Mouse (Mus musculus) stomach, embryonic 14.5 days (tissue): Measurements from ENCODE around the gene Ppp6r2. TPM values are rescaled to one million over a fixed set of nuclear protein-coding genes. Genes with fewer than 3 reads are reported as not detected.

Source experiments
- ATAC-seq: fragments of 200-750 bp; cut with Nextera tagmentation; 2 replicates; pipeline ENCODE4 v1.8.0; 2017; ENCODE audit warnings: low read depth, moderate TSS enrichment; ENCODE audit not compliant: insufficient number of reproducible peaks, insufficient read depth, low FRiP score
- H3K27ac ChIP-seq: fragments of 300-500 bp; sonication (generic); 2 replicates; pipeline ENCODE4 v1.5.1; 2014; ENCODE audit warnings: mild to moderate bottlenecking, low read length, moderate library complexity, mixed read lengths
- H3K27me3 ChIP-seq: fragments of 300-500 bp; sonication (generic); 2 replicates; pipeline ENCODE4 v1.6.1; 2014; ENCODE audit warnings: low read length, control low read depth, mixed read lengths; ENCODE audit not compliant: control insufficient read depth, insufficient read depth
- H3K36me3 ChIP-seq: fragments of 300-500 bp; sonication (generic); 2 replicates; pipeline ENCODE4 v1.6.1; 2014; ENCODE audit warnings: mild to moderate bottlenecking, control low read depth, low read length, moderate library complexity, mixed read lengths; ENCODE audit not compliant: control insufficient read depth, insufficient read depth
- H3K4me1 ChIP-seq: fragments of 300-500 bp; sonication (generic); 2 replicates; pipeline ENCODE4 v1.6.1; 2014; ENCODE audit warnings: low read length, control low read depth, mixed read lengths; ENCODE audit not compliant: control insufficient read depth, insufficient read depth
- H3K4me2 ChIP-seq: fragments of 300-500 bp; sonication (generic); replicated peaks from 2 replicates; pipeline ENCODE4 v1.6.1; 2014; ENCODE audit warnings: low read depth, low read length, control low read depth
- H3K4me3 ChIP-seq: fragments of 300-500 bp; sonication (generic); 2 replicates; pipeline ENCODE4 v1.5.1; 2014; ENCODE audit warnings: low read depth, low read length, control low read depth
- H3K9ac ChIP-seq: fragments of 300-500 bp; sonication (generic); replicated peaks from 2 replicates; pipeline ENCODE4 v1.6.1; 2014; ENCODE audit warnings: low read depth, mild to moderate bottlenecking, control low read depth, low read length, moderate library complexity, mixed read lengths
- H3K9me3 ChIP-seq: fragments of 300-500 bp; sonication (generic); 2 replicates; pipeline ENCODE4 v1.6.1; 2016; ENCODE audit warnings: low read depth, low read length, control low read depth; ENCODE audit not compliant: control insufficient read depth
- WGBS: fragments of 180-500 bp; shearing (Covaris S2); extraction: QIAGEN DNeasy Blood & Tissue Kit; methylation state at CpG from one replicate; pipeline ENCODE4 v1.1.7; 2014; 5-methylcytosine and 5-hydroxymethylcytosine counted together
- microRNA-seq: library from miRNA; unstranded; fragments of <30 nt; microRNA quantifications from one replicate; pipeline ENCODE4, GENCODE M21; 2016
- polyA plus RNA-seq: library from polyadenylated mRNA; unstranded; fragments of >200 nt; fragmentation: Nextera tagmentation; extraction: Ambion mirVana; gene quantifications from 2 replicates; pipeline ENCODE4 v1.2.1, GENCODE M21; 2014

The Ppp6r2 gene
- polyA plus RNA-seq, 1 experiment from 2014 or later: 33.5 TPM

DNA sequence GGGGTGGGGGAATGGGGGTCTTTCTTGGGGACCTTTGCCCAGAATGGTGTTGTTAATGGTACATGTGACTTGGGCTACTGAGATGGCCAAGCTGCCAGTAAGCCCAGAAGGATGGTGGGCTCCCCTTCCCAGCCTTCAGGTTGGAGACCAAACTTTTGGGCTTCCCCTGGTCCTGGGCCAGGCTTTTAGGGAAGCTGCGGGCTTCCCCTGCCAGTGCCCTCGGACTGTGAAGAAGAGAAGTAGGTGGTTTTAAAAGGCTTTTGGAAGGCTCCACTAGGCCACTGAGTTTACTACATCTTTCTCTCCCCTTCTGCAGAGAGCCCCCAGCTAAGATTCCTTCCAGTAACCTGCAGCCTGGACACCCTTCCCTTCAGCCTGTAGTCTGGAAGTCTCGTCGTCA lies 112.3 kb downstream of the Ppp6r2 start:
- H3K4me2 ChIP-seq: no peak overlapping the region

GRCm38 (mm10) chr15:89326441-89326840 lies 115.1 kb downstream of the Ppp6r2 start:
- no peak overlapping the region for H3K9ac ChIP-seq
- 58% methylated on average over 5 of the region's 5 CpGs for WGBS
- H3K9me3 ChIP-seq: no peaks in the 10 kb centered on the region
- no peaks in the 10 kb centered on the region for H3K27me3 ChIP-seq
- no peak overlapping the region for H3K27ac ChIP-seq
- no peak for ATAC-seq
- H3K36me3 ChIP-seq: no peaks in the 10 kb centered on the region
- no peak overlapping the region for H3K4me2 ChIP-seq
- H3K4me3 ChIP-seq: no peak overlapping the region
- H3K4me1 ChIP-seq: no peaks in the 10 kb centered on the region

More for the DNA sequence above, 112.3 kb downstream of the Ppp6r2 start:
- no peaks in the 10 kb centered on the region for H3K27me3 ChIP-seq
- WGBS: 94% methylated on average over 4 of the region's 4 CpGs
- no peak overlapping the region for H3K4me3 ChIP-seq
- H3K27ac ChIP-seq: no peak overlapping the region
- no peak overlapping the region for H3K9ac ChIP-seq
- no peak for ATAC-seq
- no peaks in the 10 kb centered on the region for H3K9me3 ChIP-seq
- H3K36me3 ChIP-seq: no peaks in the 10 kb centered on the region
- no peaks in the 10 kb centered on the region for H3K4me1 ChIP-seq

- ATAC-seq: no peak
- no peak within 1 kb of the TSS for H3K4me3 ChIP-seq
- H3K9me3 ChIP-seq: no peaks in the 10 kb centered on the region
- no peaks in the 10 kb centered on the region for H3K36me3 ChIP-seq
- H3K4me1 ChIP-seq: no peaks in the 10 kb centered on the region
- H3K4me2 ChIP-seq: no peak within 1 kb of the TSS
- H3K27ac ChIP-seq: no peak within 1 kb of the TSS
- H3K9ac ChIP-seq: no peak within 1 kb of the TSS
- no peaks in the 10 kb centered on the region for H3K27me3 ChIP-seq
- 85% methylated on average over 7 of the region's 7 CpGs for WGBS
These were observed 122.9 kb downstream of the Ppp6r2 start, which contains the start of gene Miox for GRCm38 (mm10) chr15:89334271-89334670. Gene Miox, plus strand, starts transcription at chr15:89334398.

- ATAC-seq: no peak
- Histone ChIP-seq H3K36me3 (no peaks in the 10 kb centered on the region), H3K9ac (no peak overlapping the region), H3K4me3 (no peak overlapping the region), H3K27ac (no peak overlapping the region), H3K4me2 (no peak overlapping the region), H3K9me3 (no peaks in the 10 kb centered on the region), H3K27me3 (no peaks in the 10 kb centered on the region), H3K4me1 (no peaks in the 10 kb centered on the region)
- WGBS: 84% methylated on average over 17 of the region's 17 CpGs
These were observed 123.6 kb downstream of the Ppp6r2 start for GRCm38 (mm10) chr15:89334774-89335537.

GRCm38 (mm10) chr15:89336422-89336821 lies 125.1 kb downstream of the Ppp6r2 start:
- Histone ChIP-seq H3K27ac (no peak overlapping the region), H3K4me3 (no peak overlapping the region), H3K36me3 (no peaks in the 10 kb centered on the region), H3K4me1 (no peaks in the 10 kb centered on the region), H3K9me3 (no peaks in the 10 kb centered on the region), H3K27me3 (no peaks in the 10 kb centered on the region), H3K4me2 (no peak overlapping the region), H3K9ac (no peak overlapping the region)
- 84% methylated on average over 14 of the region's 14 CpGs for WGBS
- ATAC-seq: no peak

Small RNA genes within 50 kb of the gene (microRNA-seq; reads per million reads assigned to microRNA genes)
- gene Mir6958 (1.3 reads per million), gene Mir6959 (0.78 reads per million), gene Mir7118 (not detected)

Other genes starting within 250 kb of the Ppp6r2 start
- gene Mlc1, start 232.5 kb upstream of the Ppp6r2 start, polyA plus RNA-seq: not detected in 2 replicates
- gene Mov10l1, start 228.6 kb upstream of the Ppp6r2 start, polyA plus RNA-seq: not detected in 2 replicates
- 0.20 TPM in 2 replicates for gene Panx2, start 151.8 kb upstream of the Ppp6r2 start, polyA plus RNA-seq
- 43.9 and 47.4 TPM in 2 replicates for gene Trabd, start 136.4 kb upstream of the Ppp6r2 start, polyA plus RNA-seq
- 22.0 and 22.2 TPM in 2 replicates for gene Selenoo, start 122.5 kb upstream of the Ppp6r2 start, polyA plus RNA-seq
- 17.2 and 20.7 TPM in 2 replicates for gene Tubgcp6, start 88.4 kb upstream of the Ppp6r2 start, polyA plus RNA-seq
- gene Hdac10, start 82.9 kb upstream of the Ppp6r2 start, polyA plus RNA-seq: 15.0 and 19.6 TPM in 2 replicates
- 4.4 and 5.2 TPM in 2 replicates for gene Mapk12, start 70.8 kb upstream of the Ppp6r2 start, polyA plus RNA-seq
- gene Mapk11, start 61.9 kb upstream of the Ppp6r2 start, polyA plus RNA-seq: 6.5 and 7.9 TPM in 2 replicates
- 146 and 147 TPM in 2 replicates for gene Plxnb2, start 30.8 kb upstream of the Ppp6r2 start, polyA plus RNA-seq
- 16.4 and 17.6 TPM in 2 replicates for gene Dennd6b, start 15.1 kb upstream of the Ppp6r2 start, polyA plus RNA-seq
- 60.4 and 63.0 TPM in 2 replicates for gene Sbf1, start 103.8 kb downstream of the Ppp6r2 start, polyA plus RNA-seq
- not detected in 2 replicates for gene Adm2, start 111.2 kb downstream of the Ppp6r2 start, polyA plus RNA-seq
- gene Miox, start 122.8 kb downstream of the Ppp6r2 start, polyA plus RNA-seq: not detected in 2 replicates
- 46.5 and 47.0 TPM in 2 replicates for gene Lmf2, start 144.1 kb downstream of the Ppp6r2 start, polyA plus RNA-seq
- 148 and 159 TPM in 2 replicates for gene Ncaph2, start 144.2 kb downstream of the Ppp6r2 start, polyA plus RNA-seq
- gene Sco2, start 162.3 kb downstream of the Ppp6r2 start, polyA plus RNA-seq: 4.6 and 6.8 TPM in 2 replicates
- 1.1 and 2.5 TPM in 2 replicates for gene Tymp, start 165.5 kb downstream of the Ppp6r2 start, polyA plus RNA-seq
- gene Odf3b, start 167.7 kb downstream of the Ppp6r2 start, polyA plus RNA-seq: 0.80 and 1.3 TPM in 2 replicates
- gene Klhdc7b, start 173.4 kb downstream of the Ppp6r2 start, polyA plus RNA-seq: 0.06 TPM in 1 of 2 replicates, not detected in the other
- not detected in 2 replicates for gene Syce3, start 198.9 kb downstream of the Ppp6r2 start, polyA plus RNA-seq
- gene Cpt1b, start 214.3 kb downstream of the Ppp6r2 start, polyA plus RNA-seq: 0.46 and 0.53 TPM in 2 replicates
- 2.4 and 3.5 TPM in 2 replicates for gene C730034F03Rik, start 218.0 kb downstream of the Ppp6r2 start, polyA plus RNA-seq
- gene Gm44502, start 218.1 kb downstream of the Ppp6r2 start, polyA plus RNA-seq: not detected in 2 replicates
- gene Chkb, start 218.4 kb downstream of the Ppp6r2 start, polyA plus RNA-seq: 52.2 and 54.5 TPM in 2 replicates
- gene Mapk8ip2, start 242.4 kb downstream of the Ppp6r2 start, polyA plus RNA-seq: 3.1 and 4.0 TPM in 2 replicates